Mouse (Mus musculus): ENCODE measurements around the gene Nuak1.
A peak's percentile ranks its signal among the peaks of the same experiment; 100 is the strongest.
"Not testable (repeated sequence)": the region's sequence is repeated elsewhere in the genome, so short reads cannot be mapped to it uniquely, and the experiment has no call there.

The Nuak1 gene

DNA sequence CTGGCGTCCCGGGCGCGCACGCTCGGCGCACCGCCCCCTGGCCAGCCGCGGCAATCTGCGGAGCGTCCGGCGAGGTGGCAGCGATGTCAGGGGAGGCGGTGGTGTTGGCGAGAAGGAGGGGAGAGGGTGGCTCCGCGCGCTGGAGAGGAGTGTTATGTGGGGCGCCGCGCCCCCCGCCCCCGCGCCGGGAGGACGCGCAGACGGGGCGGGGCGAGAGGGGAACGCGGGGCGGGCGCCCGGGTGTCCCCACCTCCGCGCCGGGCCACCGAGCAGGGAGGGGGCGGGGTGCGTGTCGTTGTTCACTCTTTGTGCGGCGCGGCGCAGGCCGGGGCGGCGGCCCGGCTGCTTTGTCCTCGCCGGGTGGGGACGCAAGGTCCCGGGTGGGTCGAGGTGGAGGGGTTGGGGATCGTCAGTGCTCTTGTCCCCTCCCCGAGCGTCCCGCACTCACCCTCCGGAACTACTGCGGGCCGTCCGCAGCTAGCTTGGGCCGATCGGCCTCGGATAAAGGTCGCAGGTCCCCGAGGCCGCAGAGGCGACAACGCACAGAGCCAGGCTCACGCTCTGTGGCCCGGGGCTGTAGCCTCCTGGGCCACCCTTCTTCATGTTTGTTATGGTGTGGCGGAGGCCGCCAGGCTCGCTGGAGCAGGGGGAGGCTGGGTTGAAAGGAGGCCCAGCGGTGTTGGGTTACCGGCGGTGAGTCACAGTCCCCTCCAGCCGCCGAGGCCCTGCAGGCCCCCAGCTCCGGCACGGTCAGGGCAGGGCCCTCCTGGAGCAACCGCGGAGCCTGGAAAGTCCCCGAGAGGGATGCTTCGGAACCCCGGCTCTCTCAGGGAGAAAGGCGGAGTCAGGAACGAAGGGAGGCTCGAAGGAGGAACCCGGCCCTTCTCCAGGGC lies at the start of gene Nuak1:
TSS of gene Nuak1 (minus strand) at position 57 of the 893 bp plus-strand sequence.
- DNase-seq (ENCODE audit: low spot score): peak; percentile 66

DNA sequence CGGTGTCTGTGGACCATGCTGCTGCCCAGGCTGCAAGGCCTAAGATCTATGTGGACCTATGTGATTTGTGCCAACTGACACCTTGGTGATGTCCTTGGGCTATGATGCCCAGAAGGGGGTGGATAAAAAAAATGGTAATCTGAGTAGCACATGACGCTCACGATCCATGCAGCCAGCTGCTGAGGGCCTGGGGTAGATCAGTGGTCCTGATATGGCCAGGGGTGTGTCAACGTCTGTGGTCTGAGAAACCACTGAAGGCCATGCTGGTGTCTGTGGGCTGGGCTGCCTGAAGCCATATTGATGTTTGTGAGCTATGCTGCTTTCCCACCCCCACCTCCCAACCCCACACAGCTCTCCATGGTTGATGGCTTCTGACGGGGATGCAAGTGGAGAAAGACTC lies 49.7 kb upstream of the Nuak1 start:
- DNase-seq (ENCODE audit: low spot score): no peak

DNA sequence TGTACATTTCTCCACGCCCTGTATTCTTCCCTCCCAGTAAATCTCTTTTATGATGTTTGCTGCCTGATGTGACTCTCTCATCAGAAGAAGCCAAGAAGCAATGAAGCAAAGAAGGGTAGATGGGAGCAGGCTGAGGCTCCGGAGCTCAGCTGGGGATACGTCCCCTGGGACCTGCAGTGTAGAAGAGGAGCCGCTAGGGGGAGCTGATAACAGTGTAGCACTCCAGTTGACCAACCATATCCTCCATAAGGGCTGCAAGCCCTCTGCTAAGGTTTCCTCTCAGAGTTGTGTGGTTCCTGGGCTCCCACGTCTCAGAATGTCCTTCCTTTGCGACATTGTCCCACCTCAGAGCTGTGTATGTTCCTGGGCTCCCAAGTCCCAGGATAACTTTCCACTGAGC lies 47.9 kb upstream of the Nuak1 start:
- no peak for DNase-seq (ENCODE audit: low spot score)

DNA sequence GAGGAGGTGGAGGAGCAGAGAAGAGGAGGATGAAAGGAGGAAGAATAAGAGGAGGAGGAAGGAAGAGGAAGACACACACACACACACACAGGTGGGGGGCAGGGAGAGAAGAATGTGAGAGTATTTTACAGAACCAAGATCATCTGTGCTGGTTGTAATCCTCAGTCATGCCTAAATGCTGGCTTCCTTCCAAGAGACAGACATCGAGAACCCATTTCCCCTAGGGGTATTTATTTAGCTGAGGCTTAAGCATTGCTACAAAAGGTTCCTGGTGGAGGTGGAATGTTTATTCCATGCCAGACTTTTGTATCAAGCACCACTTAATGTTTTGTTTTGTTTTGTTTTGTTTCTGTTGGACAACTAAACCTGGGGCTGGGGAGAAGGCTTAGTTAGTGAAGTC lies 44.3 kb upstream of the Nuak1 start:
- DNase-seq (ENCODE audit: low spot score): no peak

DNA sequence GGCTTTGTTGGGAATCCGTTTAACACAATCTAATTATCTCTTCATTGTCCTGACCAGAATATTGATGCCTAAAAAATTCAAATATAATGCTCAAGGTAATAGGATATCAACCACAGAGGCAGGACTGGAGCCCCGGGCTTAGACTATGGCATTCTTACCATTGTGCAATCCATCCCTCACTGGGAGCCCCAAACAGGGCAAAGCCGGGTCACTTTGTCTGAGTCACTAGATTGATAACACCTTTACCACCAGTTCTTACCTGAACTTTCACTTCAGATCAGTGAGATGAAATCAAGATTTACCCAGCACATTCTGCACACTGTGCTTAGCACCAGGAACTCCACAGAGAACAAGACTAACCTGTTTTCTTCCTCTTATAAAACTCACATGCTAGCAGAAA lies 43.2 kb upstream of the Nuak1 start:
- DNase-seq (ENCODE audit: low spot score): no peak

DNA sequence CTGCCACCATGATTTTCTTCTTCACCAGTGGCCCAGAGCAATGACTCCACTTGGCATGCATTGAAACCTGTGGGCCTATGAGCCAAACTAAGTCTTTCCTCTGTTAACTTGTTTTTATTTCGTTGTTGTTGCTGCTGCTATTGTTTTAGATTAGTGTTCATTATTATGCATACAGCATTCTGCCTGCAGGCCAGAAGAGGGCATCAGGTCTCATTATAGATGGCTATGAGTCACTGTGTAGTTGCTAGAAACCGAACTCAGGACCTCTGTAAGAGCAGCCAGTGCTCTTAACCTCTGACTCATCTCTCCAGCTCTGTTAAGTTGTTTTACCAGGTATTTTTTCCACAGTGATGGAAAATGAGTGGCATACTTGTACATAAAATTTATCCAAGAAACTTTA lies 42.7 kb upstream of the Nuak1 start:
- no peak for DNase-seq (ENCODE audit: low spot score)

DNA sequence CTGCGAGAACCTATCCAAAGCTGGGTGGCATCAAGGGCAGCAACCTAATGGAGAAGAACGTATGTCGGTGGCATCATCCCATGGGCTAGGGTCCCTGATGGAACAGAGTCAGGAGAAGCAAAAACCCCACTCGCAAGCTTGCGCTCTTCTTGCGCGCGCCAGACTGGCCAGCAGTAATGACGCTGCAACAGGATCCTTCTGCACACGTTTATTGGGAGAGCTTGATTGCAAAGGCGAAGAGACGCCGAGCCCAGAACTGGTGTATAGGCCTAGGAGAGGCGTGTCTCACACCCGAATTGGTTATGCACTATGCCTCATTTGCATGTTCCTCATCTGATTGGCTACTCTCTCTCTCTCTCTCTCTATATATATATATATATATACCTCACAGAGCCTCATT lies 42.0 kb upstream of the Nuak1 start:
- not testable (repeated sequence) for DNase-seq (ENCODE audit: low spot score)

DNA sequence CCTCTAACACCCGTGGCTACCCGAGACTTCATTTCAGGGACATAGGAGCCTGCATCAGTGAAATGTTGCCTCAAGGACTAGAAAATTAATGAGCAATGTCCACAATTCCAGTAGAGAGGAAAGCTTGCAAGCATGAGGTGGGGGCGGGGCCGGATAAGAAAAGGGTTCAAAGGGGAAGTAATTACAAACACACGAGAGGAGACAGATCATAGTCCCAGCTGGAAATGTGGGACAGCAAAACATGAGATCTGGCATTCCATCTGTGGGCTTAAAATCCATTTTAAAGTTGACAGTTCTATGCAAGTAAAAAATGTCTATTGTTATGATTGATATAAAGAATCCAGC lies 40.9 kb upstream of the Nuak1 start:
- no peak for DNase-seq (ENCODE audit: low spot score)

DNA sequence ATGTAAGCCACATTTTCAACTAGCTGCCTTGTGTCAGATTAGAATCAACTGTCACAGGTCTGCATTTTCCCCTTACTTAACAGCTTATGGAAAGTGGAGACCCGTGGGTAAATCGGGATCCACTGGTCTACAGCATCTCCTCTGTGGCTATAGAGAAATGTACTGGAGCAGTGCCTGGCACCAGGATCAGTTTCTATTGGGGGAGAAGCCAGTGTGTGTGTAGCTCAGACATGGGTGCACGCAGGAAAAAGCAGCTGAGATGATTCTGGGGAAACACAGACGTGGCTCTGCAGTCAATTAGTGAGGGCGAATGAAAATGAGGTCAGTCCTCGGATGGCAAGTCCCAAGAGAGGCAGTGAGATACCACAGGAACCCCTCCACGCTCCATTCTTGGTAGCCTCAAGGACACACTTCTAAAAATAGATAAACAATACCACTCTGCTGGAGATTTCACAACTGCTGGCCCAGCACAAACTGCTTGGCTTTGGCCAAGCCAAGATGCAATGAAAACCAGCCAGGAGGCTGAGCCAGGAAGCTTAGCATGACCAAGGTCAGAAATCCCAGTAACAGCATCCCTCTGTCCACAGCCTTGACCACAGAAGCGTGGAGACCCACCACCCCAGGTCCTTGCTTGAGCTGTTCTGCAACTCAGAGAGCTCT lies 40.4 kb upstream of the Nuak1 start:
- no peak for DNase-seq (ENCODE audit: low spot score)

DNA sequence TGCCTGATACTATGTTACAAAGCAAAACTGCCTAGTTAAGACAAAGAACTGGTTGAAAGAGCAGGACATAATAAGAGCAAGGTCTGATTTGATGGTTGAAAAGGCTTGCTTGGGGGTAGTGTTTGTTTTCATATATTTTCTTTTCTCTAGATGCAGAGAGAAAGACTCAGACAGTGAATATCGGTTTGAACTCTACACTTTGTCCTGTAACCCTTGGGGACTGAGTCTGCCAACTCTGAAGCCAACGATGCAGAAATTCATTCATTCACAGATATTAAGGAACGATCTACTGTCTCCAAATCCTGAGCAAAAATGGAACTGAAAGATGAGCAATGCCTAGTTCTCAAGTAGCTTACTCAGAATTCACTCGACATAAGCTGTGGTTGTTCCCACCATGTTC lies 39.7 kb upstream of the Nuak1 start:
- DNase-seq (ENCODE audit: low spot score): no peak

DNA sequence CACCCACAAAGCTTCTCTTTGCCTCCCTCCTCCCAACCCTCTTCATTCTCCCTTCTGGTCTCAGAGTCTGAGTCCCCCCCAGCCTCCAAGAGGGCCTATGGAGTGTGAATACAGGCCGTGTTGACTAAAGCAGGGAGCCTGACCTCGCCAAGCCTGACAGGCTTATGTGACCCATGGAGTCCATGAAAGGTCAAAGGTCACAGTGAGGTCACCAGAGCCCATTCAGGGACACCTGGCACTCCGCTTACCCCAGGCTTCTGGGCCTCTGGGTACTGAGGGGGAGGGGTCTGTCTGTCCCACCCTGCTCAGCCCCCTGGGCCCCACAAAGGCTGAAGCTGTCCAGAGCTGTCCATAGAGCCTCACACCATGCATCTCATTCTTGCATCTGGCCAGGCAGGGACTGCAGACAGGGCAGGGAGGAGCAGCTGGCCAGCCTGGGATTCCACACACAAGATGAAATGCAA lies 37.2 kb upstream of the Nuak1 start:
- no peak for DNase-seq (ENCODE audit: low spot score)

DNA sequence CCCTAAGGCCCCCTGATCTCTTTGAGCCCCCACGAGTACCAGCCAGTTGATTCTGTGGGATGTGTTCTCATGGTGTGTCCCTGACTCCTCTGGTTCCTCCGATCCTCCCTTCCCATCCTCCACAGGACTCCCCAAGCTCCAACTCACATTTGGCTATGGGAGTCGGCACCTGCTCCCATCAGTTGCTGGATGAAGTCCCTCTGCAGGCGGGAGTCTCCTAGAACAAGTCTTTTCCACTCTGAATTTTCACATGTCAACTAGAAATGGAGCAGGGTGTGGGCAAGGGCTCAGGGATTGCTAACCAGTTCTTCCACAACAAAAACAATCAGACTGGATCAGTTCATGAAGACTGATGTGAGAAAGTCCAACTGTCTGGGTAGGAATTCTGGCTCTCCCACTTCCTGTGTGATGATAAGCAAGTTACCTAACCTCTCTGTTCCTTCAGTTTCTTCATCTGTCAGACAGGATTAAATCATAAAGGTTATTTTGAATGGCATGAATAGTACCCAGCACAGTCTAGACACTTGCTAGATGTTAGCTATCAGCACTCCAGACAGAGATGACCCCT lies 36.7 kb upstream of the Nuak1 start:
- DNase-seq (ENCODE audit: low spot score): no peak

DNA sequence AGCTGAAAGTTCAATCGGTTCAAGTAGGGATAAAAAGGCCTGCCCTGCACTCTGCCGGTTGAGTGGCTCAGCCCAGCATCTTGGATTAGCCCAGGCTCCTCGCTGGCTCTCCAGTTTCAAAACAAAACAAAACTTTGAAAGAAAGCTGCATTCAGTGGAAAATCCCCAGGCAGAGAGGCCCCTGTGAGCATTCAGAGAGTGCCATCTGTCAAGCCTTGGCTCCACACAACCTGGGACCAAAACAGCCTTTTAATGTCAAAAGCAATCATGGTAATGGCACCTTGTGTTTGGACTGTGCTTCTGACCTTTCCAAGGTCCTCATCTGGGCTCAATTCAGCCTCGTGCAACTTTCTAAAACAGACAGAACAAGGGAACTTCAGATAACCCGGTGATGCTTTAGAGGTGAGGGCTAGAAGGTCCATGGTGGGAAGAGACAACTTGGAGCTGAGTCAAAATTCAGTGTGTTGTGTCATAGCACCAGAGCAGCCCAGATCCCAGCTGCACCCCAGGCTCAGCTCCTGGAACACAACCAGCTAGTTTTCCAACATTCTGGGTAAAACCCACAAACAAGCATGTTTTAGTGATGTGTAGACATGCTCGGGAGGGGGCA lies 27.3 kb upstream of the Nuak1 start:
- DNase-seq (ENCODE audit: low spot score): no peak

DNA sequence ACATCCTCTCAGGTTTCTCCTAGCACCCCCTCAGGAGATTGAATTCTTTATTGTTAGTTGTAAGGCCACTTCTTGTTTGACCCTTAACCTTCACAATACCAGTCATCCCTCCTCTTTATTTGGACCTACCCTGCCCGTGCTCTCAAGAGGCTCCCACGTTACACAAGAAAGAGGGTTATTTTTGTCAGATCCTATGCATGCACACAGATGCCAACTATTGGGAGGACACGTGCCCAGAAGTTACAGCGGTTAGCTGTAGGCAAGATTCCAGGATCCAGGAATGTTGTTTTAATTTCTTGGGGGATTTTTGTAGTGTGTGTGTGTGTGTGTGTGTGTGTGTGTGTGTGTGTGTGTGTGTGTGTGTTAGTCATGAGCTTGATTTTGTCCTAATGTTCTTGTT lies 25.1 kb upstream of the Nuak1 start:
- no peak for DNase-seq (ENCODE audit: low spot score)

DNA sequence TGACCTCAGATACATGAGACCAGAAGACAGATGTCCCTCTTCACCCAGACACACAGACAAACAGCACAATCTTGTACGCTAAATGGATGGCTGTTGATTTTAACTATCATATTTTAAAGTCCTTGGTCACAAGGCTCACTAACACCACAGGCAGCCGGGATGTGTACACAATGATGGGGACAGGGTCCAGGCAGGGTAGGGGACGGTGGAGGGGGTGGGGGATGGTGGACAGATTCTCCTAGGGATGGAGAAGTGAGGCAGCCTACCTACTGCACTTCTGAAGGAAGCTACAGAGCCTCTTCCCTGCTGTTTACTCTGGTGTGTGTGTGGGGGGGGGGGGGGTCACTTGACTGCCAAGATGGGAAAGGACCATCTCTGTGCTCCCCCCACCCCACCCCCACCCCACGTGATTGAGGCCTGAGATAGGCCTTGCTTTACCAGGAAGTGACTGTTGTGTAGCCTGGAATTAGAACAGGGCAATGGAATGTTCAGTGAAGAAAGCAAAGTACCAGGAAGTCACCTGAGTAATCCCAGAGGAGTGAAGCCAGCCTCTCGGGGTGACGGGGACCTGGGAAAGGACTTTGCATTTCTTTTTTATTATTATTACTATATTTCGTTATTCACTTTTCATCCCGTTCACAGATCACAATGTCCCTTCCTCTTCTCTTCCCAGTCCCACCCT lies 20.2 kb upstream of the Nuak1 start:
- no peak for DNase-seq (ENCODE audit: low spot score)

DNA sequence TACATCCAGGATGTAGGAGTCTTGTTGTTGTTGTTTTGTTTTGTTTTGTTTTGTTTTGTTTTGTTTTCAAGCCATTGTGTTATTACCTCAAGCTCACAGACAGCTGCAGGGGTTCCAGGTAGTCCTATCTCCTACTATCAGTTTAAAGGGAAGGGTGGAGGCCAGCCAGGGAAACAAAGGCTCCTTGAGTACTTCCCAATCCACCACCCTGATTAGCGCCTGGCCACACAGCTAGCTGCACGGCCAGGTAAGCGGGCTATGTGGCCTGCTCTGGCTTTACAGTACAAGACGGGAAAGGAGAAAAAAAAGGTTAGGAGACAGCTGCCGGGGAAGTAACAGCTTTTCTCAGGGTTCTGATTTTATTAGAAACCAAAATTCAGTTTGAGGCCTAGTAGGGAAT lies 17.7 kb upstream of the Nuak1 start:
- DNase-seq (ENCODE audit: low spot score): no peak

DNA sequence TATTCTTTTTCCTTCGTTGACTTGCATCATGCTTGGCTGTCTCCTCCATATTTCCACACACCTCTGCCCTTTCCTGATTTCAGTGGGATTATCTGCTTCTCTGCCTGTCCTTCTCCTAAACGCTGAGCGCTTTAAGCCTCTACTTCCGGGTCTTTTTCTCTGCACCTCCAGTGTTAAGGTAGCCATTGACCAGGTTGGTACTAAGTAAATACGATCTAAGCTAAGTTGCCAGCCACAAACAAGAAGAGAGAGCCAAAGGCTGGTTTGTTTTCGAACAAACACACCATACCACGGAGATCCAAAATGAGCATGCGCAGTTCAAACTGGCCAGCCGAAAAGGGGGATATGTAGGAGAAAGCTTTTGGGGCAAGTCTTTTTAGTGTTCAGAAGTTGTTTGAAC lies 17.1 kb upstream of the Nuak1 start:
- DNase-seq (ENCODE audit: low spot score): no peak

DNA sequence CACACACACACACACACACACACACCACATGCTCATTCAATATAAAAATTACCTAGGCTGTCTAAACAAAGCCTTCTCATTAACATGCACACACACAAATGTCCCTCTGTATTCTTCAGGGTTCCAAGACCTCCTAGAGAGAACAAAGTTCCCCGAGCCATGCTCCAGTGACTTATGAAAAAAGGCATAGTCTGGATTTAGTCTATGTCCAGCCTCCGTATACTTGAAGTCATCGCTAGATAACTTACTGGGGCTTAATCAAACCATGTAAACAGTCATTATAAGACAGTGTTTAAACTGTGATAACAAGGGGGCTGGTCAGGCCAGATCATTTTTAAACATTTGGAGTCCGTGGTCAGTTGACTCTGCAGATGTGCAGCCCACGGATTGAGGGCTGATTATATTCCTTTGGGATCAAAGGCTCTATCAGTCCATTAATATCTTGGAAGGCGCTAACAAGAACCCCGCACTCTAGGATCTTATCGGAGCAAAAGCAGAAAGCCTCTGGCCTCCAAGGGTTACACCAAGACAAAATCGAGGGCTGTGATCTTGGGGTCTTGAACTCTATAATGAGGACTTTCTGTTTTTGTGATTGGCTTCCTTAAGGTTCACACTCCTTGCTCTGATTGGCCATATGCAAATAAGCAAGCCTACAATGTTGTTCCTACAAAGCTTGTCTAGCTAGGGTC lies 16.4 kb upstream of the Nuak1 start:
- no peak for DNase-seq (ENCODE audit: low spot score)

DNA sequence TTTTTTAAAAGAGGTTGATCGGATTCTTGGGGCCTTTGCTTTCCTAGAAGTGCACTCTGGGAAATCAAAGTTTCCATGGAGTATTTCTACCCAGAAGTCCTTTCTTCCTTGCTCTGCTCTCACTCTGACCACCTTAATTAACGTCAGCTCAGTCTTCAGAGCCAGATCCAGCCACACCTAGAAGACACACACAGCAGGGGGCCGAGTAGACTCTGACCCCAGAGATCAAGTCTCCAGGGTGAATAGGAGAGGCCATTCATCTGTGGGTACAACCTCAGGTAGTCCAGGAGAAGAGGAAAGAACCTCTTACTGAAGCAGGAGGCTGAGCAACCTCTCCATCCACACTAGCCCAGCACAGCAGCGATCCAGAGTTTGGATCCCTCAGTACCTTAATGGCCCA lies 11.5 kb upstream of the Nuak1 start:
- no peak for DNase-seq (ENCODE audit: low spot score)

DNA sequence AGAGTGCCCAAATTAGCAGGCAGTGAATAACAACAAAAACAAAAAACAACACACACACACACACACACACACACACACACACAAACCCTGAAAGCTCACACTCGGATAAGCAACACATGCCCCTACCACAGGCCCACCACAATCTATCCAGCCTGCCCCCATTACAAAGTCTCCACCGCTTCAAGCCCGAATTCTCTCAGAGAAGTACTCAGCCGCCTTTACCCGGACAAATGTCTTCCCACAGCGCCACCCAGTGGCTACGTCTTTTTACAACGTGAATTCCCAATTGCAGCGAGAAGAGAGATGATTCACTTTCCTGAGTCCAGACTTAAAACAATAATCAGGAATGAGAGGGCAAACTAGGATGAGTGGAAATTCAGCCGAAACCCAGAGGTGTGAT lies 10.3 kb upstream of the Nuak1 start:
- DNase-seq (ENCODE audit: low spot score): peak; percentile 66

DNA sequence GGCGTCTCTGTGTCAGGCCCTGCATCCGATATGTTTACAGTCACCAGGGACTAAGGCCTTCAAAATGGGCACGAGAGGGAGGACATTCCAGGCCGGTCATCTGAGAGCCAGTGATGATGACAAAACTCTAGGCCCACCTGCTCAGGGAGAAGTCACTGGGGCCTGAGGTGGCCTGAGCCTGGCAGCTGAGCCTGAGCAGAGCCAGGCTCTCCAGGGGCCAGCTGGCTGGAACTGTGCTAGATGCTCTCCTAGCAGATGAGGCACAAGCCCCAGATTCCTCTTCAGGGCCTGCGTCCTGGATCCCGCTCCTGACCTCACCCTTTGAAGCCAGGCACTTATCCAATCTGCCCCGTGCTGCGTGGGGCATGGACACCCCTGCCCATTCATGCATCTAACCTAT lies 9.3 kb upstream of the Nuak1 start:
- DNase-seq (ENCODE audit: low spot score): no peak

DNA sequence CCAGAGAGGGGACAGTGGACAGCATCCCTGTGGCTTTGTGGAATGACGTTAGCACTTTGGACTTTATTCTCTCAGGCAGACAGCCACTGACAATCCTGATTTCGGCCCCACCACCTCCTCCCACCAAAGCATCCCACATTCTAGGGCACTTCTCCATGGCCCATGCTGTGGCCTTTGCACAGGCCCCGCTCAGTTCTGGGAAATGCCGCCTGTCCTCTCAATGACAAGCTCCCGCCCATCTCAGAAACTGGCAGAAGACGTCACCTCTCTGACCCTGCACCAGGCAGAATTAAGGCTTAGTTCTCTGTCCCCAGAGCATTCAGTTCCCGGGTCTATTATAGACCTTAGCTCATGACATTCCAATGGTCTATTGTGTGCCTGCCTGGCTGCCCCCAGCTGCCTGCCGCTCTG lies 7.0 kb upstream of the Nuak1 start:
- no peak for DNase-seq (ENCODE audit: low spot score)
